Mouse (Mus musculus): Measurements from ENCODE around the gene 9230110F15Rik.
"Not testable (repeated sequence)": the region's sequence is repeated elsewhere in the genome, so short reads cannot be mapped to it uniquely, and the experiment has no call there.

Gene 9230110F15Rik

GRCm38 (mm10) chr9:35844050-35844449 is at the start of gene 9230110F15Rik:
Gene 9230110F15Rik (minus strand): TSS chr9:35844150.
- no peak for DNase-seq (ENCODE audit: low spot score)

DNA sequence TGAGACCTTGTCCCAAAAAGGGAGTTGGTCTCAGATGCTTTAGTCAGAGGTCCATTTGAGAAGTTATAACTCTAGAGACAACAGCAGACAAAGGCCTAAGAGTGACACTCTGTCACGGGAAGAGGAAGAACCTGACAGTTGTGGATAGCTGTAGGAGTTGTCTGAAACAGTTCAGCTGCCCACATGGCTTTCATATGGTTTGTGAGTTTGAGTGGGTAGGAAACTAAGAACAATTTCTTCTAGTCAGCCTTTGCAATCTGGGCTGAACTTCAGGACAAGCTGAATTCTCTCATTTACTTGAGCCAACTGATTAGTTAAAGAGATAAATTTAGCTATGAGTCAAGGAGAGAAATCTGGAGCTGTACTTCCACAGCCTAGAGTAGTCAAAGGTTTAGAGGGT is 49.2 kb upstream of the 9230110F15Rik start:
- DNase-seq (ENCODE audit: low spot score), result not testable (repeated sequence)

DNA sequence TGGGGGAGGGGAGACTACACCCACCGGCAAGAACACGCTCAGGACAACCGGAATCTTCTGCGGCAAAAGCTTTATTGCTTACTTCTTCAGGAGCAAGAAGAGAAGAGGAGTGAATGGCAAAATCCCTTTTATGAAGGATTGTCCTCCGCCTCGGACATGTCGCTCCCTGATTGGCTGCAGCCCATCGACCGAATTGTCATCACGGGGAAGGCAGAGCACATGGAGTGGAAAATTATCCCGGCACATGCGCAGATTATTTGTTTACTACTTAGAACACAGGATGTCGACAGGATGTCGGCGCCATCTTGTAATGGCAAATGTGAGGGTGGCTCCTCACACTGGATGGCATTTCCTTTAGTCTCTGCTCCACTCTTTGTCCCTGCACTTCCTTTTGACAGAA is 26.1 kb downstream of the 9230110F15Rik start:
- DNase-seq (ENCODE audit: low spot score), result not testable (repeated sequence)

GRCm38 (mm10) chr9:35798146-35798545 is 45.8 kb downstream of the 9230110F15Rik start:
- DNase-seq (ENCODE audit: low spot score), result no peak

DNA sequence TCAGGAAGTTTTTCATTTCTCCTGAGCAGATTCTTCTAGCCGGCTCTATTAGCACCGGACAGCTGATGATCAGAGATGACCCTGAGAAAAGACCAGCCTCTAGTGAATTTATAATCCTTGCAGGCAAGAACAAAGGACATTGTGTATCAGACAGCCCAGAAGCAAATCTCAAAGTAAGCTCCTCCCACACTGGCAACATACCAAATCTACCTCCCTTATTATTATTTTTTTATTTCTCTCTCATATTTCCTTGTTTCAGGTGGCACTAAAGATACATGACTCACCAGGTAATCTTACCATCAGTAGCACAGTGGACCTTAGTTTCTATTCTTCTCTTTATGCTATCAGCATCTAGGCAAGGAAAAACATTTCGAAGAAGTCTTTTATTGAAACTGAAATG is 53.9 kb downstream of the 9230110F15Rik start, which contains the start of the genes Gm27235 and D730048I06Rik:
TSS of gene Gm27235 (minus strand) at position 101 of the 400 bp plus-strand sequence.
TSS of gene D730048I06Rik (minus strand) at position 112 of the 400 bp plus-strand sequence.
- no peak for DNase-seq (ENCODE audit: low spot score)

All from embryo, embryonic 10.5 days (tissue).